Mouse (Mus musculus) monocyte, adult 5-6 weeks (primary cell): ENCODE data around the gene Sh3bp2. TPM values are rescaled to one million over a fixed set of nuclear protein-coding genes. Genes with fewer than 3 reads are reported as not detected.
"Not testable (repeated sequence)": the region's sequence is repeated elsewhere in the genome, so short reads cannot be mapped to it uniquely, and the experiment has no call there.

Experiments used
- ATAC-seq: fragments of 153-309, 156-312 bp; replicated peaks from 2 replicates; pipeline ENCODE4 v1.8.0; 2017; ENCODE audit warnings: mild to moderate bottlenecking; ENCODE audit not compliant: low TSS enrichment, insufficient number of reproducible peaks, severe bottlenecking, poor library complexity, low FRiP score
- total RNA-seq: library from RNA; stranded (forward); fragments of 200-1000, 200-491, 200-594 nt; gene quantifications from 3 replicates; pipeline ENCODE4 v1.2.3, GENCODE M21; 2017

The Sh3bp2 gene
- total RNA-seq, 1 experiment from 2014 or later, result 80.1 TPM

GRCm38 (mm10) chr5:34550251-34550650 lies 24.6 kb downstream of the Sh3bp2 start:
- no peak for ATAC-seq

GRCm38 (mm10) chr5:34551821-34552220 lies 26.2 kb downstream of the Sh3bp2 start:
- ATAC-seq, result no peak

- no peak for ATAC-seq
Measured at GRCm38 (mm10) chr5:34563854-34564253, 38.2 kb downstream of the Sh3bp2 start.

GRCm38 (mm10) chr5:34564291-34564690 lies 38.7 kb downstream of the Sh3bp2 start:
- ATAC-seq, result no peak

DNA sequence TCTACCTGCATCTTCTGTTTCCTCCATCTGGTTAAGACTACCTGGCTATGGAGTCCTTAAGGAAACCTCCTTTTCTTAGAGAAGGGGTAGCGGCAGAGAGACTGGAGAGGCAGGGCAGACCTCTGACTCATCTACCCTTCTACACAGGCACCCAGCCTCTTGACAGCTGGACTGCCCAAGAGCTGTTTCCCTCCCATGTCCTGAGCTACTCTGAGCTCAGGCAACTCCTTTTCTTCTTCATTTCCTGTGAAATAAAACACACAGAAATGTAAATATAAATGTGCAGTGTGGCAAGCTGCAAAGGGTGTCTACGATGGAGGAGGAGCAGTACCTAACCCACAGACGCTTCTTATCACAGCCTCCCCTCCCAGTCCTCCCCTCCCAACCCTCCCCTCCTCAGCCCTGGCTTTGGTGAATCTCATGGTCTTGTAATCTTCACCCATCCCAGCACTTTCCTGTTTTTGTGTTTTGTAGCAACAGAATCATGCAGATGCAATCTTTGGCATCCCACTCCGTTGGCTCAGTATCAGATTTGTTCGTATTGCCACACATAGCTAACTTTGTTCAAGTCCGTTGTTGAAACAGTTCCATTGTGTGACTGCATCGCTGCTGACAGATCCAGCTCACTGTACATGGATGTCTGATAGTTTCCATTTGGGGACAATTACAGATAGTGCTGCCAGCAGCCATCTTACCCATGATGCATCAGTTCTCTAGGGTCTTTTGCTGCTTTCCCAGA lies 40.1 kb downstream of the Sh3bp2 start:
- no peak for ATAC-seq

- no peak for ATAC-seq
Measured at GRCm38 (mm10) chr5:34571551-34571950, 45.9 kb downstream of the Sh3bp2 start.

DNA sequence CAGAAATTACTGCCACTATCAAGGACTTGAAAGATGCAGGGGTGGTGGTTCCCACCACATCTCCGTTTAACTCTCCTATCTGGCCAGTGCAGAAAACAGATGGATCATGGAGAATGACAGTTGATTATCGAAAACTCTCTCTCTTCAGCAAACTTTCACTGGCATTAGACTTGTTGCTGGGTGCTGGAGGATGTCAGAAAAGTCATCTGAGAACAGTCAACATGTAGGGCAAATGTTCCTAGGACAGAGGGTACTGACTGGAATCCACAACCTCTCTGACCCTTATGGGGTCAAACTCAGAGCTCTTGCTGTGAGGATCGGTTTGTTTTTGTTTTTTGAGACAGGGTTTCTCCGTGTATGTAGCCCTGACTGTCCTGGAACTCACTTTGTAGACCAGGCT lies 46.9 kb downstream of the Sh3bp2 start:
- not testable (repeated sequence) for ATAC-seq

DNA sequence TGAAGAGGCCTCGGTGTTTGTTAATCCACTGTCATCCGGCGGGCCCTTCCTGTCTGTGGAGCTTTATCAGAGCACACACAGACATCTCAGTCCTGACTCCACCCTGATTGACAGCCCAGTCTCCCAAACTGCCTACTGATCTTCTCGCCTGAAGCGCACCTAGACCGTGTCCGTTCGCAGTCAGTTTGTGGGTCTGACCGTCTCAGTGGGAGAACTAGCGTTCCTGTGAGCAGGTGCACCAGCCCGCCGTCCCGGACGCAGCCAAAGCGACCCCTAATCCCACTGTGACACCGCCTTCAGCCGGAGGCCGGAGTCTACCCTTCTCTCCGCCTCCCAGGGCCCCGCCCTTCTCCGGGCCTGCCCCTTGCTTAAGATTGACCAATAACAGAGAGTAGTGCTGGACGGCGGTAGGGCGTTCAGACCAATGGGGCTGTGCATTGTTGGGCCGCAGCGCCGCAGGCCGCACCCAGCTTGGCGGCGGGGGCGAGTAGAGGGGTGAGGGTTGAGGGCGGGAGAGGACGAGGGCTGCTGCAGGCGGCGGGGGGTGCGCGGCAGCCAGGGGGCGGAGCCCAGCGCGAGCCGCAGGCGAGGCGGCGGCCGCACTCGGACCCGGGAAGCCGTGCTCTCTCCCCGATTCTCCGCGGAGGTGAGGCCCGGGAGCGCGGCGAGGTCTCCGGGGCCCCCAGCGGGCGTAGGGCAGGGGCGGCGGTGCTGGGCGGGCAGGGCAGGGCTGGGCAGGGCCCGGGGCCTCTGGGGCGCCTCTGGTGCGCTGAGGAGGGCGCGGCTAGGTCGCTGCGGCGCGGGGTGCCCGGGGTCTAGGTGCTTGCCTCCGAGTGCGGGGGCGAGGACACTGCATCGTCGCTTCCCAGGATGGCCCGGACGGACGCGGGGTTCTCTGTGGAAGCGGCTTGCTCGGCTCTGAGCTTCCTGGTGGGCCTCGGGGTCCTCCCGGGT lies 47.9 kb downstream of the Sh3bp2 start, which contains the start of gene Add1:
Gene Add1 (plus strand): TSS at position 397 of the 954 bp plus-strand sequence.
- peak; percentile 97 for ATAC-seq

GRCm38 (mm10) chr5:34574721-34575120 lies 49.1 kb downstream of the Sh3bp2 start:
- ATAC-seq, result no peak

- no peak for ATAC-seq
Measured at GRCm38 (mm10) chr5:34576286-34576685, 50.6 kb downstream of the Sh3bp2 start.

- ATAC-seq, result no peak
Measured at GRCm38 (mm10) chr5:34578038-34578655, 52.5 kb downstream of the Sh3bp2 start.

- no peak for ATAC-seq
Measured at GRCm38 (mm10) chr5:34579377-34579776, 53.7 kb downstream of the Sh3bp2 start.

DNA sequence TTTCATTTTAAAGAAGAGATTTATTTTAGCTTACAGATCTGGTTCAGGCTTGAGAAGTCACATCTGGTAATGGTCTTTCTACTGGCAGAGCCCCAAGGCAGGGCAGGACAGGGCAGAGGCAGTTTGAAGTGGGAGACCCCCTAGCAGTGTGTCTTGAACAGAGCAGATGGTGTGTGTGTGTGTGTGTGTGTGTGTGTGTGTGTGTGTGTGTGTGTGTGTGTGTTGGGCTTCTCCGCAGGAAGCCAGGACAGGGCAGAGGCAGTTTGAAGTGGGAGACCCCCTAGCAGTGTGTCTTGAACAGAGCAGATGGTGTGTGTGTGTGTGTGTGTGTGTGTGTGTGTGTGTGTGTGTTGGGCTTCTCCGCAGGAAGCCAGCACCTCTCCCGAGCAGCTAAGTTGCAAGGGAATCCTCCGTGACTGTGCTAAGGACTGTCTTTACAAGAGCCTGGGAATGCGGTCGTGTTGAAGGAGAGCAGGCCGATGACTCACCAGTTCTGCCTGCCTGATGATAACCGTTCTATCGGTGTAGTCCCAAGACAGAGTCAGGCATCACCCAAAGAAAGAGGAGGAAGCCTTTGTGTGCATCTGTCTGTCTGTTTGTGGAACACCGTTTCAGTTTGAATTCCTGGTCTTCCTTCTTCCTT lies 56.2 kb downstream of the Sh3bp2 start:
- ATAC-seq, result not testable (repeated sequence)

DNA sequence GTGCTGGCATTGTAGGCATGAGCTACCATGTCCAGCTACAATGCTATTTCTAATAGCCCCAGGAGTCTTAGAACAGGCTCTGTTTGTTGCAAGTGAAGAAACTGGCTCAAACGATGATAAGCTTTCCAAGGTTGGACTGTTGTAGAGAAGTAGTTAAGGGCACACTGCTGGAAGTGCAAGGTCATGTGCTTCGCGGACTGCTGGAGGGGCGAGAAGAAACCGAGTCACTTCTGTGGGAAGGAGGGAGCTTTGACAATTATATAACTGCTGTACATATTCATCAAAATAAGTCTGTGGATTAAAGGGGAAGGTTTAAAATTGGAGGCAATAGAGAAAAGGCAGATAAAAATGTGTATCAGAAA lies 56.7 kb downstream of the Sh3bp2 start:
- no peak for ATAC-seq

GRCm38 (mm10) chr5:34585216-34585615 lies 59.6 kb downstream of the Sh3bp2 start:
- ATAC-seq, result no peak

DNA sequence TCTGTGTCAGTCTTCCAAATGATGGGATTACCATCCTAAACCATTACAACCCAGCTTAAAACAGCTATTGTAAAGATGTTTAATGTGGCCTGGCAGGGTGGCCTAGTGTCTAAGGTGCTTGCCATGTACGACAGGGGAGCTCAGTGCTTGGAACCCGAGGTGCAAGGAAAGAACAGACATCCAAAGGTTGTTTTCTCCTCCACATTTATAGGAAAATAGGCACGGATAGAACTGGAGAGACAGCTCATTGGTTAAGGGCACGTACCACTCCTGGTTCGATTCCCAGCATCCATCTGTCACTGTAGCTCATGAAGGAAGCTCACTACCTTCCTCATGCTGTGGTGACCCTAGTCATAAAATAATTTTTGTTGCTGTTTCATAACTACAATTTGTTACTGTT lies 62.2 kb downstream of the Sh3bp2 start:
- no peak for ATAC-seq

DNA sequence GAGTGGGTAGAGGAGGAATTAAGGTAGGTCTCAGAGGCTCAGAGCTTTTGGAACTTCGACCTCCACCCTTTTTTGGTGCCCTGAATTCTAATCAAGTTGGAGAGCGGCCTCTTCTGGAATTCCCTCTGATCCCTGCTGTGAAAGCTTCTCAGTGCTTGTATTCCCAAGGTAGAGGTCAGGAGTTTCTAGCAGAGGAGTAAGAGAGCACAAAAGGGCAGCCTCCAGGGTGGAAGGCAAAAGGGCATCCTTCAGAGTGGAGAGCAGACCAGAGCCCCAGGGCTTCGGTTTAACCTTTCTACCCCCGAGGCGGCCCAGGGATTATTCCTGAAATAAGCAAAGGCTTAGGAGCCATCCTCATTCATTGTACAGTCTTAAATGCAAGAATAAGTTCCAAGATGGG lies 64.4 kb downstream of the Sh3bp2 start:
- ATAC-seq, result no peak

GRCm38 (mm10) chr5:34590702-34591101 lies 65.1 kb downstream of the Sh3bp2 start:
- ATAC-seq, result no peak
